Mouse (Mus musculus): ENCODE results near the gene Atp6v0a4.

Atp6v0a4 gene

GRCm38 (mm10) chr6:38012829-38013228, 111.6 kb downstream of the Atp6v0a4 start:
- DNase-seq (ENCODE audit: low read depth, low spot score), result no peak

- peak; percentile 47 for DNase-seq (ENCODE audit: low read depth, low spot score)
These were observed 116.9 kb downstream of the Atp6v0a4 start for GRCm38 (mm10) chr6:38007459-38007858.
